Mouse (Mus musculus) kidney, embryonic 14.5 days (tissue): ENCODE measurements at regions not wholly inside any gene's neighbourhood (a gene's known extent, or its start where the extent isn't known, plus 50 kb on each side); places are given as distances from the start of the nearest gene placed in this dataset.

Experiments used
- ATAC-seq: fragments of 200-750 bp; cut with Nextera tagmentation; 2 replicates; pipeline ENCODE4 v1.8.0; 2017; ENCODE audit warnings: moderate number of reproducible peaks, mild to moderate bottlenecking, moderate TSS enrichment, moderate library complexity; ENCODE audit not compliant: low FRiP score, low TSS enrichment
- H3K27ac ChIP-seq: fragments of 300-500 bp; sonication (generic); 2 replicates; pipeline ENCODE4 v1.5.1; 2014; ENCODE audit warnings: low read depth, mild to moderate bottlenecking, low read length, moderate library complexity, mixed read lengths
- H3K27me3 ChIP-seq: fragments of 300-500 bp; sonication (generic); 2 replicates; pipeline ENCODE4 v1.6.1; 2014; ENCODE audit warnings: mild to moderate bottlenecking, low read length; ENCODE audit not compliant: control insufficient read depth, insufficient read depth
- H3K36me3 ChIP-seq: fragments of 300-500 bp; sonication (generic); 2 replicates; pipeline ENCODE4 v1.6.1; 2014; ENCODE audit warnings: low read length, mixed read lengths; ENCODE audit not compliant: control insufficient read depth, insufficient read depth
- H3K4me1 ChIP-seq: fragments of 300-500 bp; sonication (generic); 2 replicates; pipeline ENCODE4 v1.6.1; 2014; ENCODE audit warnings: low read length, mixed read lengths; ENCODE audit not compliant: control insufficient read depth, insufficient read depth
- H3K4me2 ChIP-seq: fragments of 300-500 bp; sonication (generic); replicated peaks from 2 replicates; pipeline ENCODE4 v1.6.1; 2014; ENCODE audit warnings: low read depth, mild to moderate bottlenecking, low read length
- H3K4me3 ChIP-seq: fragments of 300-500 bp; sonication (generic); 2 replicates; pipeline ENCODE4 v1.5.1; 2014; ENCODE audit warnings: mild to moderate bottlenecking, low read length
- H3K9ac ChIP-seq: fragments of 300-500 bp; sonication (generic); 2 replicates; pipeline ENCODE4 v1.6.1; 2014; ENCODE audit warnings: low read depth, mild to moderate bottlenecking, low read length, moderate library complexity
- H3K9me3 ChIP-seq: fragments of 300-500 bp; sonication (generic); 2 replicates; pipeline ENCODE4 v1.6.1; 2016; ENCODE audit warnings: low read length; ENCODE audit not compliant: control insufficient read depth
- WGBS: fragments of 180-500 bp; shearing (Covaris S2); extraction: QIAGEN DNeasy Blood & Tissue Kit; methylation state at CpG from one replicate; pipeline ENCODE4 v1.1.7; 2014; 5-methylcytosine and 5-hydroxymethylcytosine counted together

DNA sequence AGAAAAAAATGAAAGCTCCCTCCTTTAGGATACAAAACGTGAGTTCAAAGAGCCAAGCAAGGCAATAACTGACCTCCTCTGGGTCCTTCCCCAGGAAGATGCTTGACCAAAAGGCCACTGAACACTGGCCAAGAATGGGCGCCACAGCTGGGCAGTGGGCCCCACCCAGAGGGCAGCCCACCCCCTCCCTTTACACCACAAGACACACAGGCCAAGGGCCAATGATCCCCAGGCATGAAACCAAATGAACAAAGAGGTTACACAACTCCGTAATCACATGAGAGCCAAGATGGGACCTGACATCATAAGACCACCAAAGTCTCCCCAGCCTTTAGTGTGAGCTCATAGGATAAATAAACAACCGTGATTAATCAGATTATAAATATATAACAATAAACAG is 363.7 kb downstream of the Sox9 start:
- WGBS = 82% methylated on average over 4 of the region's 4 CpGs
- Histone ChIP-seq H3K27me3 (no peaks in the 10 kb centered on the region), H3K4me3 (no peak overlapping the region), H3K4me1 (peaks cover 42% of the 10 kb centered on the region), H3K36me3 (no peaks in the 10 kb centered on the region), H3K9me3 (no peaks in the 10 kb centered on the region), H3K9ac (no peak overlapping the region), H3K27ac (no peak overlapping the region), H3K4me2 (no peak overlapping the region)
- no peak for ATAC-seq

DNA sequence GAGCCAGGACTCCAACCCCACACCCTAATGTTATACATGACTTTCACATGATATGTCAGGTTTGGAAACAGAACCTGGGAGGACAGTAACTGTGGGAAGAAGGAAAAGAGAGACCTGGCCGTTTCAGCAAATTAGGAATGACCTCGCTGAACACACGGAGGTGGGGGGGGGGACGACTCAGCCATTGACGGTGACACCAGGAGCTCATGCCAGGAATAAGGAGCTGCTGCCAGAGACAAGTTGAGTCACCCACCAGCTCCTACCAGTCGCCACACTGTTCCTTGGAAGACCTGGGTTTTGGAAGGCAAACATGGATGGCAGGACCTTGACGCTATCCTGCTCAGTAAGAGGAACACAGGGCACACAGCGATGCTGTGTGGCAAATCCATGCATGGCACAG is 364.7 kb downstream of the Sox9 start:
- Histone ChIP-seq H3K9ac (no peak overlapping the region), H3K4me1 (peaks cover 42% of the 10 kb centered on the region), H3K27ac (no peak overlapping the region), H3K4me3 (no peak overlapping the region), H3K36me3 (no peaks in the 10 kb centered on the region), H3K27me3 (no peaks in the 10 kb centered on the region), H3K4me2 (no peak overlapping the region), H3K9me3 (no peaks in the 10 kb centered on the region)
- WGBS = 88% methylated on average over 8 of the region's 8 CpGs
- ATAC-seq = no peak

DNA sequence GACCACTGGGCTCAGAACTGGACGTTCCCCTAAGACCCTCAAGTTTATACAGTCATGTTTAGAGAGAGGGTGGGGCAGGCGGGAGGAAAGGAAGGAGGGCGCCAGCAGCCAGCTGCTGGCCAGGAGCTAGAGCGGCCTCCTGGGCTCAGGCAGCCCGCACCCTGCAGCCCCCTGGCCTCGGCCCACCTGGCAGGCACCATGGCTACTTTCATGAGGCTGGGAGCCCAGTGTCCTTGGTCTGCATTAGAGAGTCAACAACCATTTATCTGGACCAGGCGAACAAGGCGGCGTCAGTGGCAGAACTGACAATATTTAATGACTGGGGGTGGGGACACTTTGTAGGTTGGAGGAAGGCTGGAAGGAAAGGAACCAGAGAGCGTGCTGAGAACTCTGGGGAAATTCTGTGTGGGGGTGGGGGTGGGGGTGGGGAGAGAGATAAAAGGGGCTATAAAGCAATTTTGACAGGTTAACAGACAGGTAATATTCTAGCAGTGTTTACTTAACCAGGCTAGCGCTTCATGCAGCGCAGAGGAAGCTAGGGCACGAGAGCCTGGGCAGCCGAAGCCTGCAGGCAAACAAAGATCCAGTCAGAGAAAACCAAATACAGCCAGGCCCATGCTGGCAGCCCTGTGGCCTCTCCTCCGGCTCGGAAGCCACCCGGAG is 365.6 kb downstream of the Sox9 start:
- Histone ChIP-seq H3K4me3 (no peak overlapping the region), H3K27ac (no peak overlapping the region), H3K27me3 (no peaks in the 10 kb centered on the region), H3K4me2 (peak overlapping the region; percentile 27; the same call in 1 of the 2 replicates), H3K4me1 (peaks cover 40% of the 10 kb centered on the region), H3K9me3 (no peaks in the 10 kb centered on the region), H3K36me3 (no peaks in the 10 kb centered on the region), H3K9ac (peak overlapping the region; percentile 35; the same call in 1 of the 2 replicates)
- WGBS = 11% methylated on average over 17 of the region's 17 CpGs
- ATAC-seq = peak; percentile 66; the same call in 1 of the 2 replicates

DNA sequence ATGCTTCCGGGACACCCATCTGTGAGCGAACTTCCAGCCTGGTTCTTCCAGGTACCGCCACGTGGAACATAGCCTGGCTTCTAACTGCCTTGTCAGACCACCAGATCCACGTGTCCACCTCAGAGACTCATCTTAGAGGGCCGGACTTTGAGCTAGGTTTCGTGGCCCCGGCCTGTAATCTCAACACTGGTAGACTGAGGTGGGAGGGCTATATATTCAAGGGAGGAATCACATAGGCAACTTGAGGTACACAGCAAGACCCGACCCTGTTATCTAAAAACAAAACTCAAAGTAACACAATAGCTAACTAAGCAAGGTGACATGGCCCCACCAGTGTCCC is 366.1 kb downstream of the Sox9 start:
- WGBS = 61% methylated on average over 9 of the region's 9 CpGs
- Histone ChIP-seq H3K36me3 (no peaks in the 10 kb centered on the region), H3K4me1 (peaks cover 35% of the 10 kb centered on the region), H3K9ac (peak overlapping the region; percentile 35; the same call in 1 of the 2 replicates), H3K4me2 (no peak overlapping the region; the same call in 1 of the 2 replicates), H3K27ac (no peak overlapping the region), H3K9me3 (no peaks in the 10 kb centered on the region), H3K27me3 (no peaks in the 10 kb centered on the region), H3K4me3 (no peak overlapping the region)
- no peak for ATAC-seq

DNA sequence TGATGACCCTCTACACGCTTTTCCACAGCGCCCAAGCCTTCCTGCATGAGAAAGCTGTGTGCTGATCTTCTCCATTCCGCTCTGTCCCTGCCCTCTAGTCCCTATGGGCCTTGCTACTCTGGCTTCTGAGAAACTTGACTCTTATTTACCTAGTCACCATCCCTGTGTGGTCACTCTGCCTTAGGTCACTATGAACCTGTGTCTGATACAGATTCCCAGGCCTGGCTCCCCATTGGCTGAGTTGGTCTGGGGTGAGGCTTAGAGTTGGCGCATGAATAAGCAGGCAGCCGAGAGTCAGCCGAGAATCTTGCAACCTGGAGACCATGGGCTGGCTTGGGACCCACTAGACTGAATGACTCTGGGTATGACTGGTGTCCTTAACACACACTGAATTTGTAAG is 373.5 kb downstream of the Sox9 start:
- H3K9me3 ChIP-seq = peaks cover 4% of the 10 kb centered on the region; the same call in 1 of the 2 replicates
- WGBS = 79% methylated on average over 6 of the region's 6 CpGs

DNA sequence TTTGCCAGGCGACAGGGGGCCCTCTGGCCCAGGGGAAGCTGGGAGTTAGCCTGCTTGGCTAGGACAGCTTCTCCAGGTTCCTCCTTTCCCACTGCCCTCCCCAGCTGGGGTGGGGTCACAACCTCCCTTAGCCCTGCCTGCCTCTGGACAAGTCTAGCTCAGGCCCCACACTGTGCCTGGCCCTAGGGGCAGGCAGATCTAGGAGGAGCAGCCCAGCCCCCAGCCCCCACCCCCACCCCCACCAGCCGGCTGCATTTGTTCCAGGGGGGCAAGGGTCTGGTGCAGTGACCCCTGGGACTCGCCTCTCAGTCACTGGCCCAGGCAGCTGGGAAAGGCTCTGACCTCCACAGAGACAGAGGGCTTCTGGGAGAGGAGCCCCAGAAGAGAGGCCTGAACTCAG is 381.9 kb downstream of the Sox9 start:
- peaks cover 33% of the 10 kb centered on the region for H3K4me1 ChIP-seq
- ATAC-seq = 0 out of 2 replicates have a peak, but pooled peaks have one; percentile 9
- H3K4me2 ChIP-seq = no peak overlapping the region
- H3K27ac ChIP-seq = no peak overlapping the region
- no peaks in the 10 kb centered on the region for H3K9me3 ChIP-seq
- no peak overlapping the region for H3K9ac ChIP-seq
- H3K4me3 ChIP-seq = no peak overlapping the region
- WGBS = 19% methylated on average over 3 of the region's 3 CpGs
- no peaks in the 10 kb centered on the region for H3K27me3 ChIP-seq
- H3K36me3 ChIP-seq = no peaks in the 10 kb centered on the region

More for the DNA sequence above, 373.5 kb downstream of the Sox9 start:
- Histone ChIP-seq H3K4me1 (peaks cover 6% of the 10 kb centered on the region; the same call in 1 of the 2 replicates), H3K4me2 (no peak overlapping the region), H3K36me3 (no peaks in the 10 kb centered on the region), H3K4me3 (no peak overlapping the region), H3K9ac (no peak overlapping the region), H3K27ac (no peak overlapping the region), H3K27me3 (no peaks in the 10 kb centered on the region)
- ATAC-seq = no peak

DNA sequence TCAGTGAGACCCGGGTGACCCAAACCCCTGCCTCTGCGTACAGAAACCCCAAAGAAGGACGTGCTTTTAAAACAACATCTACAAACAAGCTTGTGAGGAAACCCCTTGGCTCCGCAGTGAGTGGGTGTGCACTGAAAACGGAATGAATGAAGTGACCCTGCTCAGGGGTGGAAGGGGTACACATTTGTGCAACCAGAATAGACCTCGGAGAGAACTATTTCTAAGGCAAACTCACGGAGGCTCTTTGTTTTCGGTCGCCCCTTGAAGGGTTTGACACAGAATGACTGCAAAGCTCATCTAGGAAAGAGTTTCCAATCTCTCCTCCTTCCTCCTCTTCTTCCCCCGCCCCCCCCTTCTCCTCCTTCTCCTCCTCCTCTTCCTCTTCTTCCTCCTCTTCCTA is 382.5 kb downstream of the Sox9 start:
- Histone ChIP-seq H3K9ac (peak overlapping the region; percentile 37; the same call in 1 of the 2 replicates), H3K27ac (peak overlapping the region; percentile 26; the same call in 1 of the 2 replicates), H3K9me3 (no peaks in the 10 kb centered on the region), H3K4me3 (no peak overlapping the region; the same call in 1 of the 2 replicates), H3K4me2 (peak overlapping the region; percentile 37), H3K27me3 (no peaks in the 10 kb centered on the region), H3K36me3 (no peaks in the 10 kb centered on the region), H3K4me1 (peaks cover 31% of the 10 kb centered on the region)
- WGBS = 16% methylated on average over 10 of the region's 10 CpGs
- no peak for ATAC-seq

DNA sequence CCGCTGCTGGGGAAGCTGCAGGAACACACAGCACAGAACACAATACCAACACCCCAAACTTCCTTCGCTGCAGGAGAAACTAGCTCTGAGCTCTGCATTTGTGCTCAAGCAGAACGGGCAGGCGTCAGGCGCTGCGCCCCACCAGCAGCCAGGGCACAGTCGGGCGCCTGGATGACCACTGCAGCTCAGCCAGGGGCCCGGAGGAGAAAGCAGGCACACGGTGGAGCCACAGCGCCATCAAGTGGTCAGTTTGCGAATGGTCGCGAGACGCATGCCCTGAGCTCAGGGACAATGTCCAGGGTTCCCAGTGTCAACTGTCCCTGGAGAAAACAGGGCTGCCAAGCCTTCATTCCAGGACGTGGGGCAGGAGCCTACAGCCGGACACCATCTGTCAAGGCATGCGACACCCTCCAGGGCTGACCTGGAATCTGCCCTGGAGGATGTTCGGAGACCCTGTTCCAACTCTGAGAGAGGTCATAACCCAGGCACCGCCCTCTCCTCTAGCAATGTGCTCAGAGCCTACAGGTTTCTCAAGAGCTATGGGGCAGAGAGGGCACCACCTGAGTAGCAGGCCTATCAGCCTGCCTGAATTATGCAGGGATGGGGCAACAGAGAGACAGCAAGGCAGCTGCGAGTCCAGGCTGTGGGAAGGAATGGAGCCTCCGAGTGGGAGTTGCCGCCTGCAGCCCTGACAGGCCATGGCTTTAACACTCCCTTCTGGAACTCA is 383.2 kb downstream of the Sox9 start:
- 4% methylated on average over 23 of the region's 23 CpGs for WGBS
- Histone ChIP-seq H3K36me3 (no peaks in the 10 kb centered on the region), H3K4me3 (peak overlapping the region; percentile 5; the same call in 1 of the 2 replicates), H3K27ac (0 out of 2 replicates have a peak overlapping the region, but pooled peaks have one; percentile 1), H3K9me3 (no peaks in the 10 kb centered on the region), H3K9ac (0 out of 2 replicates have a peak overlapping the region, but pooled peaks have one; percentile 37), H3K4me2 (peak overlapping the region; percentile 37), H3K4me1 (peaks cover 27% of the 10 kb centered on the region), H3K27me3 (no peaks in the 10 kb centered on the region)
- peak; percentile 80 for ATAC-seq

DNA sequence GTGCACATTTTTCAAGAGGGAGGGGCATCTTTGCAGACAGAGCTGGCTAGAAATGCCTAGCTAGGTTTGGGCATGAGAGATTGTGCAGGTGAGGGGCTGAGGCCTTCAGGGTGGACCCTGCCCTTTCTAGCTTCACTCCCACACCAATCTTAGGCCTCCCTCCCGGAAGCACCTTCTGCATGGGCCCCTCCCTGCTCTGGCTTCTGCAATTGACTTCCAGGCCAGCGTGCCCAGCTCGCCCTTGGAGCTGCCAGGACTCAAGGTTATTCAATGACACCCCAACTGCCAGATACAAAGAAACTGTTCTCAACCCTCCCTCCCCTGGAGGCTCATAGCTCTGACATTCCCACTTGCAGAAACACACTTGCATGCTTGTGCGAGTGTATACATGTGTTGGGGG is 384.5 kb downstream of the Sox9 start:
- Histone ChIP-seq H3K4me2 (no peak overlapping the region), H3K36me3 (no peaks in the 10 kb centered on the region), H3K9ac (no peak overlapping the region), H3K9me3 (no peaks in the 10 kb centered on the region), H3K27ac (no peak overlapping the region), H3K27me3 (no peaks in the 10 kb centered on the region), H3K4me1 (peaks cover 31% of the 10 kb centered on the region), H3K4me3 (no peak overlapping the region)
- ATAC-seq = no peak
- 62% methylated on average over 4 of the region's 4 CpGs for WGBS
